Mouse (Mus musculus): ENCODE measurements at regions not wholly inside any gene's neighbourhood (a gene's known extent, or its start where the extent isn't known, plus 50 kb on each side); places are given as distances from the start of the nearest gene placed in this dataset.

- TF ChIP-seq CTCF (IDR thresholded peaks at IDR 0.05; ENCODE audit: control insufficient read depth, insufficient read depth, low read length), result no peak
- no peak for TF ChIP-seq POLR2A (IDR thresholded peaks at IDR 0.05; ENCODE audit: borderline replicate concordance, control insufficient read depth, low read depth, low read length)
Observed at GRCm38 (mm10) chr13:45240009-45240653, 149.4 kb upstream of the Mylip start.
